Mouse (Mus musculus) forebrain, embryonic 14.5 days (tissue): ENCODE data around the gene Marveld1. TPM values are rescaled to one million over a fixed set of nuclear protein-coding genes. Genes with fewer than 3 reads are reported as not detected.

Experiments used
- ATAC-seq: fragments of 200-750 bp; cut with Nextera tagmentation; 2 replicates; pipeline ENCODE4 v1.8.0; 2017; ENCODE audit warnings: mild to moderate bottlenecking, moderate library complexity
- DNase-seq: peaks from one replicate; pipeline ENCODE4 v3.0.0-alpha.2; 2015; ENCODE audit warnings: low spot score
- H3K27ac ChIP-seq: fragments of 300-500 bp; sonication (generic); 2 replicates; pipeline ENCODE4 v1.5.1; 2014; ENCODE audit warnings: low read depth, mild to moderate bottlenecking, control low read depth, low read length, moderate library complexity
- H3K27me3 ChIP-seq: fragments of 300-500 bp; sonication (generic); replicated peaks from 2 replicates; pipeline ENCODE4 v1.6.1; 2014; ENCODE audit warnings: low read length, control low read depth, mixed read lengths; ENCODE audit not compliant: control insufficient read depth, insufficient read depth
- H3K36me3 ChIP-seq: fragments of 300-500 bp; sonication (generic); 2 replicates; pipeline ENCODE4 v1.6.1; 2014; ENCODE audit warnings: low read length, control low read depth; ENCODE audit not compliant: control insufficient read depth, insufficient read depth
- H3K4me1 ChIP-seq: fragments of 300-500 bp; sonication (generic); 2 replicates; pipeline ENCODE4 v1.6.1; 2014; ENCODE audit warnings: antibody characterized with exemption, low read length, control low read depth; ENCODE audit not compliant: control insufficient read depth, insufficient read depth
- H3K4me2 ChIP-seq: fragments of 300-500 bp; sonication (generic); 2 replicates; pipeline ENCODE4 v1.6.1; 2014; ENCODE audit warnings: mild to moderate bottlenecking, control low read depth, low read length
- H3K4me3 ChIP-seq: fragments of 300-500 bp; sonication (generic); 2 replicates; pipeline ENCODE4 v1.5.1; 2014; ENCODE audit warnings: low read depth, low read length, control low read depth
- H3K9ac ChIP-seq: fragments of 300-500 bp; sonication (generic); 2 replicates; pipeline ENCODE4 v1.6.1; 2014; ENCODE audit warnings: mild to moderate bottlenecking, low read length, control low read depth, moderate library complexity
- H3K9me3 ChIP-seq: fragments of 300-500 bp; sonication (generic); replicated peaks from 2 replicates; pipeline ENCODE4 v1.6.1; 2016; ENCODE audit warnings: low read length, control low read depth, mixed read lengths; ENCODE audit not compliant: control insufficient read depth
- WGBS: fragments of 180-500 bp; shearing (Covaris S2); extraction: QIAGEN DNeasy Blood & Tissue Kit; methylation state at CpG from one replicate; pipeline ENCODE4 v1.1.7; 2014; 5-methylcytosine and 5-hydroxymethylcytosine counted together
- polyA plus RNA-seq: library from polyadenylated mRNA; unstranded; fragments of >200 nt; fragmentation: Nextera tagmentation; extraction: Ambion mirVana; gene quantifications from 2 replicates; pipeline ENCODE4 v1.2.1, GENCODE M21; 2014

Gene Marveld1
- polyA plus RNA-seq, 1 experiment from 2014 or later: 2.2 TPM

GRCm38 (mm10) chr19:42177461-42177860 lies 30.3 kb downstream of the Marveld1 start:
- no peaks in the 10 kb centered on the region for H3K4me1 ChIP-seq
- 91% methylated on average over 2 of the region's 2 CpGs for WGBS
- H3K9me3 ChIP-seq: no peaks in the 10 kb centered on the region
- no peaks in the 10 kb centered on the region for H3K27me3 ChIP-seq
- no peak overlapping the region for H3K27ac ChIP-seq
- ATAC-seq (no peak), DNase-seq (no peak)
- no peak overlapping the region for H3K9ac ChIP-seq
- peaks cover 32% of the 10 kb centered on the region for H3K36me3 ChIP-seq
- H3K4me3 ChIP-seq: no peak overlapping the region
- no peak overlapping the region for H3K4me2 ChIP-seq

- Histone ChIP-seq H3K36me3 (peaks cover 49% of the 10 kb centered on the region), H3K4me1 (no peaks in the 10 kb centered on the region), H3K27me3 (no peaks in the 10 kb centered on the region), H3K9me3 (no peaks in the 10 kb centered on the region), H3K4me3 (no peak overlapping the region), H3K9ac (no peak overlapping the region), H3K27ac (no peak overlapping the region), H3K4me2 (no peak overlapping the region)
- ATAC-seq (no peak), DNase-seq (no peak)
- 94% methylated on average over 14 of the region's 14 CpGs for WGBS
These were observed 32.2 kb downstream of the Marveld1 start for GRCm38 (mm10) chr19:42179356-42179755.

DNA sequence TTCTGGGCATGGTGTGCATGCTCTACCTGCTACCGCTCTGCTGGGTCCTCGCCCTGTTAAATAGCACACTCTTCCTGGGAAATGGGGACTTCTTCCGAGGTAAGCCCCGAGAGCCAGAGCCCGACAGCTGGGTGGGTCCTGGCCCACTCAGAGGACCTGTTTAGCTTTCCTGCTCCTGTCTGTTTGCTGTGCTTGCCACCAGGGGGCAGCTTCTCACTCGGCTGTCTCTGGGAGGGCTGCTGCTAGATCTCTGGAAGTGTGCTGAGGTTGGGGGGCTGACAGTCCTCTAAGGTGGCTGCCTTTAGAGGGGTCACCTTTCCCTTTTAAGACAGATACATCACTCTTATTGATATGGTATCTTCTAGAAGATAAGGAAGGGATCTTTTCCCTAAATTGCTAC lies 35.5 kb downstream of the Marveld1 start:
- DNase-seq (no peak), ATAC-seq (no peak)
- 62% methylated on average over 6 of the region's 6 CpGs for WGBS
- Histone ChIP-seq H3K9me3 (no peaks in the 10 kb centered on the region), H3K4me2 (no peak overlapping the region), H3K27ac (no peak overlapping the region), H3K36me3 (peaks cover 73% of the 10 kb centered on the region), H3K27me3 (no peaks in the 10 kb centered on the region), H3K4me3 (no peak overlapping the region), H3K4me1 (no peaks in the 10 kb centered on the region), H3K9ac (no peak overlapping the region)

DNA sequence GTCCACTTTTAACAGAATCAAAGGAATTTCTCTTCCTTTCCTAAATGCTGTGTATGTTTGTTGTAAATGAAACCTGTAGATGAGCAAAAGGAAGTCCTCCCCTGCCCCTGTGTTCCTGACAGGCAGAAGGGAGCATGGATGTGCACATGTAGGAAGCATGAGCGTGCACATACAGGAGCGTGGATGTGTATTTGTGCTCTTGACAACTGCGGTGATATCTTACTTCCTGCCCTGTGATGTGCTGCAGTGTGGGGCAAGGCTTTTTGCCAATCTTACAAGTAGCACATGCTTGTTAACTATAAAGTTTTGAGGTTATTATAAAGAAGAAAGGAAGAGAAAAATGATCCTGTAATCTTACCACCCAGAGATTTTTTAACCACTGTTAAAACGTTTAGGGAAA lies 42.5 kb downstream of the Marveld1 start:
- Histone ChIP-seq H3K27me3 (no peaks in the 10 kb centered on the region), H3K9me3 (no peaks in the 10 kb centered on the region), H3K27ac (no peak overlapping the region), H3K4me1 (no peaks in the 10 kb centered on the region), H3K4me2 (no peak overlapping the region), H3K36me3 (peaks cover 46% of the 10 kb centered on the region), H3K4me3 (no peak overlapping the region), H3K9ac (no peak overlapping the region)
- WGBS: 92% methylated on average over 4 of the region's 4 CpGs
- ATAC-seq (no peak), DNase-seq (no peak)

DNA sequence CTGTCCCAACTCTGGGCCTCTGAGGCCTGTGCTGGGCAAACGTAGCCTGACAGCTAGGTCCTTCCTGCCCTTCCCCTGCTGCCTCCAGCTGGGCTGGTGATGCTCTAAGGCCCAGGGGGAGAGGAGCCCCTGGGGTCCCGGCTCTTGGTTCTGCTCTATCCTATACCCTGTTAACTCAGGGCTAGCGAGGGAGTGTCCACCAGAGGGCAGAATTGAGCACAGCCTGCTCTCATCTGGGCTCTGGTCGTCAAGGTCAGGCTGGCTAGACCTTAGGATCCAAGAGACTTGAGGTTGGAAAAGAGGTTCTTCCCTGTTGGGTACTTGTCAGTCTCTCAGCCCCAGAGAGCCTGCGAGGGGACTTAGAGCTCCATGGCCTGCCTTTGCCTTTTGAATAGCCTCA lies 43.3 kb downstream of the Marveld1 start:
- peak; percentile 50; the same call in 1 of the 2 replicates for ATAC-seq
- H3K4me2 ChIP-seq: no peak overlapping the region
- peaks cover 40% of the 10 kb centered on the region for H3K36me3 ChIP-seq
- H3K4me3 ChIP-seq: no peak overlapping the region
- no peaks in the 10 kb centered on the region for H3K27me3 ChIP-seq
- H3K9me3 ChIP-seq: no peaks in the 10 kb centered on the region
- H3K9ac ChIP-seq: no peak overlapping the region
- WGBS: 23% methylated on average over 5 of the region's 5 CpGs
- H3K4me1 ChIP-seq: no peaks in the 10 kb centered on the region
- peak; percentile 59 for DNase-seq
- no peak overlapping the region for H3K27ac ChIP-seq

- Histone ChIP-seq H3K9me3 (no peaks in the 10 kb centered on the region), H3K27me3 (0 out of 2 replicates have a peak, but pooled peaks cover under 1% of the 10 kb centered on the region), H3K4me3 (no peak overlapping the region), H3K4me2 (no peak overlapping the region), H3K4me1 (no peaks in the 10 kb centered on the region), H3K27ac (no peak overlapping the region), H3K9ac (no peak overlapping the region), H3K36me3 (peaks cover 17% of the 10 kb centered on the region)
- DNase-seq: no peak
- 53% methylated on average over 2 of the region's 2 CpGs for WGBS
- no peak for ATAC-seq
These were observed 46.1 kb downstream of the Marveld1 start for GRCm38 (mm10) chr19:42193311-42193710.

- 87% methylated on average over 4 of the region's 4 CpGs for WGBS
These were observed 49.2 kb downstream of the Marveld1 start for GRCm38 (mm10) chr19:42196378-42196777.

GRCm38 (mm10) chr19:42197066-42197465 lies 49.9 kb downstream of the Marveld1 start:
- ATAC-seq (no peak), DNase-seq (no peak)
- H3K4me1 ChIP-seq: no peaks in the 10 kb centered on the region
- H3K27ac ChIP-seq: no peak overlapping the region
- peaks cover 38% of the 10 kb centered on the region for H3K27me3 ChIP-seq
- H3K9ac ChIP-seq: no peak overlapping the region
- no peak overlapping the region for H3K4me3 ChIP-seq
- no peaks in the 10 kb centered on the region for H3K9me3 ChIP-seq
- H3K36me3 ChIP-seq: no peaks in the 10 kb centered on the region; the same call in 1 of the 2 replicates
- whole genome bisulfite sequencing: 73% methylated on average over 4 of the region's 4 CpGs
- H3K4me2 ChIP-seq: no peak overlapping the region

More at GRCm38 (mm10) chr19:42196378-42196777, 49.2 kb downstream of the Marveld1 start:
- H3K4me1 ChIP-seq: no peaks in the 10 kb centered on the region
- no peak for DNase-seq
- H3K36me3 ChIP-seq: peaks cover 1% of the 10 kb centered on the region
- H3K9me3 ChIP-seq: no peaks in the 10 kb centered on the region
- H3K27me3 ChIP-seq: peaks cover 31% of the 10 kb centered on the region
- H3K9ac ChIP-seq: no peak overlapping the region
- ATAC-seq: no peak
- no peak overlapping the region for H3K4me2 ChIP-seq
- H3K4me3 ChIP-seq: no peak overlapping the region
- no peak overlapping the region for H3K27ac ChIP-seq

DNA sequence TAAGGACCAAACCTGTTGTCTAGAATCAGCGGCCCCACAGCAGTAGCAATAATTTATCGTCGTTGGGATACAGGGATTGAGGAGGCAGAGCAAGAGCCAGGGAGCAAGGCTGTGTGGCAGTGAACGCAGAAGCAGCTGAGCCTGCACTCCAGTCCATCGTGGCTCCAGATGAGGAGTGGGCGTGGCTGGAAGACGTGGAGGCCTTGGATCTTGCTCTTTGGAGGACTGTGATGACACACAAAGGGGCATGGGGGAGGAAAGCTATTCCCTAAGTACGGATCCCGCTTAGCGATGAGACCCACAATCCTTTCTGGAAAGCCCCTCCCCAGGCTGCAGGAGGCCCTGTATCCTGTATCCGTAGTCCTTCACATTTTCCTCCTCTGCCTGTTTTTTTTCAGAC lies 50.8 kb downstream of the Marveld1 start:
- Histone ChIP-seq H3K4me1 (no peaks in the 10 kb centered on the region), H3K4me2 (no peak overlapping the region), H3K4me3 (no peak overlapping the region), H3K36me3 (no peaks in the 10 kb centered on the region; the same call in 1 of the 2 replicates), H3K27ac (no peak overlapping the region), H3K9me3 (no peaks in the 10 kb centered on the region), H3K9ac (no peak overlapping the region), H3K27me3 (peaks cover 48% of the 10 kb centered on the region)
- WGBS: 43% methylated on average over 11 of the region's 11 CpGs
- no peak for DNase-seq
- ATAC-seq: no peak
